ENCODE assay signal across 8 mouse cellular contexts in the genomic region with DNA sequence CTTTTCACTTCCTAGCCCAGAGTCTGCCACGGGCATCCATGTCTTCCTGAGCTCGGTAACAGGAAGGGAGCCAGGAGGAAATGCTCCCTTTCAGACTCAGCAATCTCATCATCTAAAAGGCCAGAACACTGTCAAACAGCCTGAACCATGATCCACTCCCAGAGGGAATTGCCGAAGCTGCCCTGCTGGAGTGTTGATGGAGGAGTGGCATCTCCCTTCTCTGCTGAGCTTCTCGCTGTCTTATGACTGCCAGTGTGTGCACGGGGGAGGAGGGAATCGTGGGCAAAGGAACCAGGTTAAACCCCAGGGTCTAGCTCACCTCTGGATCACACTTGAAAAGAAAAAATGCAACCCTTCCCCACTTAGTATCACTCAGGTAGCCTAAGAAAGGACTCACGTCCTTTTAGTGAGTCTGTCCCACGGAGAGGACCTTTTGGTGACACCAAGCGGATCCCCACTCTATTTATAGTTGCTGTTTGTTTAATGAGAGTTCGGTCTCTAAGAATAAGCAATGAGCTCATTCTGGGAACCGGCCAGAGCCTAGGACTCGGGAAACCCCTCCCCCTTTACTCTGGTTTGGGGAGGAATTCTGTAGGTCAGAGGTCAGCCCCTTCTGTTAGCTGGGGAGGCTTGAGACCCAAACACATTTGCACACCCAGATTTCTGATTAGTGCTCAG.
DNase-seq lines count a peak whose midpoint lies in the region; ATAC-seq and TF ChIP-seq lines count a peak whose summit lies in the region.

No protein-coding gene starts in this region.

- no peaks in the 10 kb centered on the region for H3K4me1 ChIP-seq in forebrain, embryonic 14.5 days (ENCODE audit: control insufficient read depth, insufficient read depth, low read length)
- H3K4me1 ChIP-seq in forebrain, embryonic 11.5 days (replicated peaks; ENCODE audit: control insufficient read depth, insufficient read depth, low read length) = no peaks in the 10 kb centered on the region
- no peaks in the 10 kb centered on the region for H3K4me1 ChIP-seq in forebrain, postnatal 0 days (ENCODE audit: insufficient read depth)

- H3K4me2 ChIP-seq in forebrain, embryonic 14.5 days (ENCODE audit: low read length) = no peak overlapping the region
- no peak overlapping the region for H3K4me2 ChIP-seq in forebrain, embryonic 11.5 days (ENCODE audit: low read depth, low read length, severe bottlenecking)
- no peak overlapping the region for H3K4me2 ChIP-seq in forebrain, postnatal 0 days (ENCODE audit: low read depth)

- peak; percentile 38 for DNase-seq in forebrain, embryonic 14.5 days (ENCODE audit: low spot score)
- DNase-seq in forebrain, embryonic 11.5 days (ENCODE audit: low spot score) = no peak
- peak; percentile 39 for DNase-seq in gastrocnemius, postnatal 10 days
- DNase-seq in kidney, adult 18-20 months = peak; percentile 39
- DNase-seq in lung, postnatal 14 days = peak; percentile 73
- DNase-seq in right cerebral cortex, postnatal 25 days = no peak
- no peak for DNase-seq in forebrain, postnatal 0 days

- H3K36me3 ChIP-seq in forebrain, embryonic 14.5 days (ENCODE audit: control insufficient read depth, insufficient read depth, low read length) = no peaks in the 10 kb centered on the region
- H3K36me3 ChIP-seq in forebrain, embryonic 11.5 days (ENCODE audit: control insufficient read depth, insufficient read depth, low read length) = no peaks in the 10 kb centered on the region
- no peaks in the 10 kb centered on the region for H3K36me3 ChIP-seq in forebrain, postnatal 0 days (ENCODE audit: insufficient read depth)

- ATAC-seq in forebrain, embryonic 14.5 days = no peak
- ATAC-seq in forebrain, embryonic 11.5 days (replicated peaks; ENCODE audit: low FRiP score) = no peak
- no peak for ATAC-seq in megakaryocyte, adult 5-6 weeks (ENCODE audit: poor library complexity, severe bottlenecking)
- ATAC-seq in forebrain, postnatal 0 days = no peak

- no peak overlapping the region for H3K27ac ChIP-seq in forebrain, embryonic 14.5 days (ENCODE audit: low read depth, low read length)
- H3K27ac ChIP-seq in forebrain, embryonic 11.5 days (ENCODE audit: low read depth, low read length) = no peak overlapping the region
- H3K27ac ChIP-seq in forebrain, postnatal 0 days (ENCODE audit: low read depth, low read length) = no peak overlapping the region

- TF ChIP-seq CTCF in forebrain, postnatal 0 days (IDR thresholded peaks at IDR 0.05; ENCODE audit: low read depth) = no peak

- no peaks in the 10 kb centered on the region for H3K9me3 ChIP-seq in forebrain, embryonic 14.5 days (replicated peaks; ENCODE audit: control insufficient read depth, low read length)
- H3K9me3 ChIP-seq in forebrain, embryonic 11.5 days (ENCODE audit: control insufficient read depth, low read length) = no peaks in the 10 kb centered on the region
- H3K9me3 ChIP-seq in forebrain, postnatal 0 days (ENCODE audit: low read length) = no peaks in the 10 kb centered on the region

- no peaks in the 10 kb centered on the region for H3K27me3 ChIP-seq in forebrain, embryonic 14.5 days (replicated peaks; ENCODE audit: control insufficient read depth, insufficient read depth, low read length)
- no peaks in the 10 kb centered on the region for H3K27me3 ChIP-seq in forebrain, embryonic 11.5 days (ENCODE audit: control insufficient read depth, insufficient read depth, low read length)
- no peaks in the 10 kb centered on the region for H3K27me3 ChIP-seq in forebrain, postnatal 0 days (ENCODE audit: insufficient read depth, low read length)

- H3K9ac ChIP-seq in forebrain, embryonic 14.5 days (ENCODE audit: low read length) = no peak overlapping the region
- H3K9ac ChIP-seq in forebrain, embryonic 11.5 days (ENCODE audit: low read length) = no peak overlapping the region
- H3K9ac ChIP-seq in forebrain, postnatal 0 days = no peak overlapping the region

- 46% methylated on average over 12 of the region's 12 CpGs for WGBS in forebrain, embryonic 14.5 days
- 61% methylated on average over 12 of the region's 12 CpGs for WGBS in forebrain, embryonic 11.5 days
- 36% methylated on average over 12 of the region's 12 CpGs for WGBS in forebrain, postnatal 0 days

- H3K4me3 ChIP-seq in forebrain, embryonic 14.5 days (ENCODE audit: low read depth, low read length) = no peak overlapping the region
- no peak overlapping the region for H3K4me3 ChIP-seq in forebrain, embryonic 11.5 days (ENCODE audit: low read depth, low read length)
- H3K4me3 ChIP-seq in forebrain, postnatal 0 days (ENCODE audit: low read depth, low read length) = no peak overlapping the region

Comparison
In these comparisons a context has a peak if more than half of its experiments do, and no peak if none do; other contexts are left out.
1. DNase-seq: peak in forebrain, embryonic 14.5 days (single experiment), gastrocnemius, postnatal 10 days (single experiment), kidney, adult 18-20 months (single experiment) and lung, postnatal 14 days (single experiment); none in forebrain, embryonic 11.5 days (single experiment), right cerebral cortex, postnatal 25 days (single experiment) and forebrain, postnatal 0 days (single experiment).